Mouse (Mus musculus) ES-E14 (cell line): ENCODE results near the gene Psmc3ip. TPM values are rescaled to one million over a fixed set of nuclear protein-coding genes. Genes with fewer than 3 reads are reported as not detected.

ENCODE experiments used
- DNase-seq: peaks from one replicate; pipeline ENCODE4 v3.0.0-alpha.2; 2013; ENCODE audit warnings: low read depth, low spot score
- H3K27ac ChIP-seq: 2 replicates; pipeline ENCODE4 v1.5.1; 2012; ENCODE audit warnings: low read depth, mild to moderate bottlenecking, low read length, moderate library complexity, mixed read lengths; ENCODE audit not compliant: poor library complexity, insufficient read depth, severe bottlenecking
- H3K36me3 ChIP-seq: 2 replicates; pipeline ENCODE4 v1.6.1; 2012; ENCODE audit warnings: mild to moderate bottlenecking, low read length, moderate library complexity, mixed read lengths; ENCODE audit not compliant: control insufficient read depth, poor library complexity, insufficient read depth, severe bottlenecking
- H3K4me1 ChIP-seq, 2 experiments: fragments of 150-350 bp in 1 of 2; sonication (generic) in 1 of 2; 2 replicates each; pipeline ENCODE4 v1.6.1; 2012; ENCODE audit warnings: low read length in 2 of 2, mild to moderate bottlenecking in 1 of 2, mixed read lengths in 1 of 2; ENCODE audit not compliant: control insufficient read depth in 2 of 2, insufficient read depth in 2 of 2, poor library complexity in 1 of 2
- H3K4me3 ChIP-seq, 2 experiments: fragments of 150-350 bp in 1 of 2; sonication (generic) in 1 of 2; 2 replicates each; pipeline ENCODE4 v1.5.1; 2012; ENCODE audit warnings: low read length in 2 of 2, low read depth in 1 of 2, mild to moderate bottlenecking in 1 of 2, mixed read lengths in 1 of 2; ENCODE audit not compliant: insufficient read depth in 1 of 2, poor library complexity in 1 of 2, severe bottlenecking in 1 of 2
- H3K9ac ChIP-seq: 2 replicates; pipeline ENCODE4 v1.6.1; 2012; ENCODE audit warnings: low read depth, mild to moderate bottlenecking, low read length, mixed read lengths; ENCODE audit not compliant: poor library complexity, insufficient read depth, severe bottlenecking
- H3K9me3 ChIP-seq: fragments of 150-350 bp; sonication (generic); 2 replicates; pipeline ENCODE4 v1.6.1; 2012; ENCODE audit warnings: low read depth, mild to moderate bottlenecking, low read length; ENCODE audit not compliant: control insufficient read depth, insufficient read depth
- CHD2 ChIP-seq: IDR thresholded peaks from 2 replicates; pipeline ENCODE4 v1.6.1; 2014; ENCODE audit warnings: mild to moderate bottlenecking, low read depth, low read length, inconsistent platforms
- HCFC1 ChIP-seq: IDR thresholded peaks from 2 replicates; pipeline ENCODE4 v1.6.1; 2012; ENCODE audit warnings: low read length, inconsistent platforms, borderline replicate concordance; ENCODE audit not compliant: insufficient read depth
- MAFK ChIP-seq: IDR thresholded peaks from 2 replicates; pipeline ENCODE4 v1.6.1; 2014; ENCODE audit warnings: mild to moderate bottlenecking, low read depth, low read length, inconsistent platforms; ENCODE audit not compliant: insufficient read depth
- ZC3H11A ChIP-seq: IDR thresholded peaks from 2 replicates; pipeline ENCODE4 v1.6.1; 2012; ENCODE audit warnings: low read depth, mild to moderate bottlenecking, inconsistent platforms, low read length, borderline replicate concordance
- ZNF384 ChIP-seq: IDR thresholded peaks from 2 replicates; pipeline ENCODE4 v1.6.1; 2012; ENCODE audit warnings: low read depth, low read length, inconsistent platforms
- in situ Hi-C, 2 experiments: fragments of 600-800 bp; cut with MboI; formaldehyde crosslinking; loops; one replicate each; pipeline ENCODE4 v1.15.1; 2025; ENCODE audit warnings: low sequenced_read_pairs in 2 of 2, inconsistent platforms in 1 of 2; ENCODE audit not compliant: unreplicated experiment in 2 of 2
- total RNA-seq: library from RNA; depleted of rRNA; stranded (reverse); fragments of 300-350 nt; gene quantifications from 2 replicates; pipeline ENCODE4 v1.2.3, GENCODE M21; 2012

Gene Psmc3ip
- total RNA-seq, 1 experiment = 31.5 TPM

- H3K36me3 ChIP-seq = peaks cover 2% of the 10 kb centered on the region; the same call in 1 of the 2 replicates
- H3K27ac ChIP-seq = no peak overlapping the region
- no peak overlapping the region for H3K9ac ChIP-seq
- H3K4me3 ChIP-seq = no peak overlapping the region
- in situ Hi-C loops = loop anchor here in 1 of 2 experiments (10.0 kb wide), 1 partner anchor 78 kb away; no protein-coding TSS in a partner anchor
- H3K4me1 ChIP-seq = peaks cover 5 to 34% of the 10 kb centered on the region in 2 experiments
- TF ChIP-seq ZNF384 = no peak
- TF ChIP-seq HCFC1 = no peak
- no peak for TF ChIP-seq CHD2
- TF ChIP-seq ZC3H11A = no peak
- DNase-seq = no peak
- no peaks in the 10 kb centered on the region for H3K9me3 ChIP-seq
These were observed 32.9 kb downstream of the Psmc3ip start for GRCm38 (mm10) chr11:101062165-101062884.

- no peak overlapping the region for H3K27ac ChIP-seq
- DNase-seq = no peak
- H3K4me1 ChIP-seq = peaks cover 5 to 31% of the 10 kb centered on the region in 2 experiments
- TF ChIP-seq ZC3H11A (no peak), ZNF384 (no peak), CHD2 (no peak), HCFC1 (no peak), MAFK (no peak)
- in situ Hi-C loops = loop anchor here in 1 of 2 experiments (10.0 kb wide), 1 partner anchor 76 kb away; no protein-coding TSS in a partner anchor
- H3K36me3 ChIP-seq = peaks cover 2% of the 10 kb centered on the region; the same call in 1 of the 2 replicates
- no peak overlapping the region for H3K9ac ChIP-seq
- H3K4me3 ChIP-seq = no peak overlapping the region
- H3K9me3 ChIP-seq = no peaks in the 10 kb centered on the region
These were observed 34.2 kb downstream of the Psmc3ip start for GRCm38 (mm10) chr11:101061049-101061448.

- TF ChIP-seq ZNF384 = no peak
- TF ChIP-seq MAFK = no peak
- no peak for TF ChIP-seq HCFC1
- no peak for TF ChIP-seq CHD2
- TF ChIP-seq ZC3H11A = no peak
- H3K4me1 ChIP-seq = peaks cover 5 to 35% of the 10 kb centered on the region in 2 experiments
- H3K27ac ChIP-seq = no peak overlapping the region
- H3K36me3 ChIP-seq = peaks cover 2% of the 10 kb centered on the region; the same call in 1 of the 2 replicates
- H3K9ac ChIP-seq = no peak overlapping the region
- no peak overlapping the region for H3K4me3 ChIP-seq
- DNase-seq = no peak
- in situ Hi-C loops = loop anchor here in 1 of 2 experiments (10.0 kb wide), 1 partner anchor 75 kb away; no protein-coding TSS in a partner anchor
- H3K9me3 ChIP-seq = no peaks in the 10 kb centered on the region
These were observed 35.1 kb downstream of the Psmc3ip start for GRCm38 (mm10) chr11:101060126-101060525.

GRCm38 (mm10) chr11:101059473-101059872, 35.8 kb downstream of the Psmc3ip start:
- Histone ChIP-seq H3K36me3 (peaks cover 2% of the 10 kb centered on the region; the same call in 1 of the 2 replicates), H3K4me1 (peaks cover 7 to 35% of the 10 kb centered on the region in 2 experiments), H3K4me3 (no peak overlapping the region), H3K9me3 (no peaks in the 10 kb centered on the region), H3K9ac (no peak overlapping the region), H3K27ac (no peak overlapping the region)
- in situ Hi-C loops = loop anchor here in 1 of 2 experiments (5.0 kb wide), 1 partner anchor 77 kb away; no protein-coding TSS in a partner anchor
- DNase-seq = no peak
- TF ChIP-seq ZNF384 (no peak), CHD2 (no peak), MAFK (no peak), ZC3H11A (no peak), HCFC1 (no peak)

GRCm38 (mm10) chr11:101058726-101059125, 36.5 kb downstream of the Psmc3ip start:
- no peak for DNase-seq
- H3K36me3 ChIP-seq = peaks cover 2% of the 10 kb centered on the region; the same call in 1 of the 2 replicates
- in situ Hi-C loops = loop anchor here in 1 of 2 experiments (5.0 kb wide), 1 partner anchor 76 kb away; no protein-coding TSS in a partner anchor
- H3K4me3 ChIP-seq = no peak overlapping the region
- H3K27ac ChIP-seq = no peak overlapping the region
- no peak for TF ChIP-seq ZC3H11A
- TF ChIP-seq HCFC1 = no peak
- H3K9me3 ChIP-seq = no peaks in the 10 kb centered on the region
- peaks cover 6 to 31% of the 10 kb centered on the region in 2 experiments for H3K4me1 ChIP-seq
- no peak overlapping the region; the same call in 1 of the 2 replicates for H3K9ac ChIP-seq
